Mouse (Mus musculus): ENCODE measurements around the gene 3830417A13Rik. TPM values are rescaled to one million over a fixed set of nuclear protein-coding genes. Genes with fewer than 3 reads are reported as not detected.

The 3830417A13Rik gene
- polyA plus RNA-seq (2015; fragmentation: Nextera tagmentation; extraction: Ambion mirVana), result 0.50 and 0.78 TPM in 2 replicates

GRCm38 (mm10) chrX:64173248-64173647, at the start of gene 3830417A13Rik:
Gene 3830417A13Rik (plus strand): TSS chrX:64173548.
- Histone ChIP-seq H3K27me3 (ENCODE audit: insufficient read depth, low read length) (no peaks in the 10 kb centered on the region), H3K9me3 (replicated peaks; ENCODE audit: low read length) (no peaks in the 10 kb centered on the region), H3K9ac (ENCODE audit: low read depth, low read length) (no peak within 1 kb of the TSS), H3K27ac (no peak within 1 kb of the TSS), H3K4me3 (replicated peaks; ENCODE audit: low read depth, low read length) (no peak within 1 kb of the TSS), H3K36me3 (ENCODE audit: insufficient read depth, low read length) (no peaks in the 10 kb centered on the region), H3K4me2 (ENCODE audit: low read length) (no peak within 1 kb of the TSS), H3K4me1 (replicated peaks; ENCODE audit: insufficient read depth, low read length) (no peaks in the 10 kb centered on the region)
- WGBS, result 87% methylated on average over 11 of the region's 11 CpGs
- no peak for DNase-seq (ENCODE audit: low spot score)
- no peak for TF ChIP-seq CTCF (IDR thresholded peaks at IDR 0.05; ENCODE audit: low read depth)
- ATAC-seq (replicated peaks; ENCODE audit: low FRiP score, low read depth), result no peak

- no peaks in the 10 kb centered on the region for H3K27me3 ChIP-seq (ENCODE audit: insufficient read depth, low read length)
- DNase-seq (ENCODE audit: low spot score) (no peak), ATAC-seq (replicated peaks; ENCODE audit: low FRiP score, low read depth) (no peak)
- no peak for TF ChIP-seq CTCF (IDR thresholded peaks at IDR 0.05; ENCODE audit: low read depth)
- H3K9ac ChIP-seq (ENCODE audit: low read depth, low read length), result no peak within 1 kb of the TSS
- no peak within 1 kb of the TSS for H3K27ac ChIP-seq
- H3K4me3 ChIP-seq (replicated peaks; ENCODE audit: low read depth, low read length), result no peak within 1 kb of the TSS
- no peaks in the 10 kb centered on the region for H3K36me3 ChIP-seq (ENCODE audit: insufficient read depth, low read length)
- no peaks in the 10 kb centered on the region for H3K9me3 ChIP-seq (replicated peaks; ENCODE audit: low read length)
- no peaks in the 10 kb centered on the region for H3K4me1 ChIP-seq (replicated peaks; ENCODE audit: insufficient read depth, low read length)
- no peak within 1 kb of the TSS for H3K4me2 ChIP-seq (ENCODE audit: low read length)
- WGBS, result 46% methylated on average over 2 of the region's 2 CpGs
Observed at GRCm38 (mm10) chrX:64152098-64152497, 21.2 kb upstream of the 3830417A13Rik start, which contains the start of gene Gm6760. Gene Gm6760 (minus strand): TSS chrX:64152198.

GRCm38 (mm10) chrX:64181246-64181645, 7.9 kb downstream of the 3830417A13Rik start:
- no peaks in the 10 kb centered on the region for H3K36me3 ChIP-seq (ENCODE audit: insufficient read depth, low read length)
- H3K4me2 ChIP-seq (ENCODE audit: low read length), result no peak overlapping the region
- no peaks in the 10 kb centered on the region for H3K9me3 ChIP-seq (replicated peaks; ENCODE audit: low read length)
- H3K27me3 ChIP-seq (ENCODE audit: insufficient read depth, low read length), result no peaks in the 10 kb centered on the region
- H3K4me1 ChIP-seq (replicated peaks; ENCODE audit: insufficient read depth, low read length), result no peaks in the 10 kb centered on the region
- no peak for DNase-seq (ENCODE audit: low spot score)
- no peak for ATAC-seq (replicated peaks; ENCODE audit: low FRiP score, low read depth)
- no peak overlapping the region for H3K27ac ChIP-seq
- no peak for TF ChIP-seq CTCF (IDR thresholded peaks at IDR 0.05; ENCODE audit: low read depth)
- H3K9ac ChIP-seq (ENCODE audit: low read depth, low read length), result no peak overlapping the region
- H3K4me3 ChIP-seq (replicated peaks; ENCODE audit: low read depth, low read length), result no peak overlapping the region

Other genes starting within 250 kb of the 3830417A13Rik start
- not detected in 2 replicates for gene Gm6760, start 21.4 kb upstream of the 3830417A13Rik start, polyA plus RNA-seq (2015; fragmentation: Nextera tagmentation; extraction: Ambion mirVana)
- 0.53 and 0.59 TPM in 2 replicates for gene Slitrk4, start 103.4 kb downstream of the 3830417A13Rik start, polyA plus RNA-seq (2015; fragmentation: Nextera tagmentation; extraction: Ambion mirVana)